Mouse (Mus musculus) cortical plate, adult 2 months (tissue): ENCODE measurements around the gene Hoxc9.

Experiments
- CTCF ChIP-seq: fragments of 200-500 bp; IDR thresholded peaks from 2 replicates; pipeline ENCODE4 v1.5.1; 2011; ENCODE audit warnings: mild to moderate bottlenecking, control low read depth, low read length; ENCODE audit not compliant: insufficient read depth; ENCODE audit errors: extremely low read depth
- POLR2A ChIP-seq: fragments of 200-500 bp; IDR thresholded peaks from 2 replicates; pipeline ENCODE4 v1.6.1; 2011; ENCODE audit warnings: mild to moderate bottlenecking, low read length, control low read depth; ENCODE audit not compliant: insufficient read depth; ENCODE audit errors: extremely low read depth

DNA sequence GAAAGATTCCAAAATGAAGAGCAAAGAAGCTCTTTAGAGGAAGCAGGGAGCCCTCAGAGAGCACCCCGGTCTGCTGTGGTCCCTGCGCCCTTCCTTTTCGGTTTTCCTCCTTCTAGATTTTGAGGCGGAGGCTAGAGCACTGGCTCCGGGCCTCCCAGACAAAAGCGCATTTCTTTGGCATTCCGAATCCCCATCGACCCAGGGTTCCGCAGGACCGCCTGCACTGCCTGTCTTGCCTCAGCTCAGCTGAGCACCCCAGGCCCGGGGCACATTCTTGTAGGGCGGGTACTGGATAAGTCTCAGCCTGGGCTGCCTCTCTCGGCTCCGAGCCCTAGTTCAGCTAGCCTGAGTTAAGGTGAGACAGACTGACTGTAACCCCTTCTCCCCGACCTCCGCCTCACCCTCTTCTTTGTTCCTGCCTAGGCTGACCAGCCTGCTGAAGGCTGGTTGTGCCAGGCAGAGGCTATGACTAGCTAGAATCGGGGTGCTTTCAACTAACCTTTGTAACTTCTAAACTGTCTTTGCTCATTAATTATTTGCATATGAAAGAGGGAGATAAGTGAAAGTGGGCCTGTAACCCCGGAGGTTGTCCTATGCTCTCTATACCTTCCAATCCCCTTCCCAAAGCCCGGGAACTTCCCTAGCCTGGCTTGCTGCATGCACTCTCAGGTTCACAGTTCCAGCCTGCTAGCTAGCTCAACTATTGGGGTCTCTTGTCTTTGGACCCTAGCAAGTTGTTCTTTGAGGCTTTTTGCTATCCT lies 39.3 kb downstream of the Hoxc9 start:
- TF ChIP-seq CTCF: no peak
- TF ChIP-seq POLR2A: no peak
